Mouse (Mus musculus) embryonic facial prominence, embryonic 11.5 days (tissue): ENCODE measurements around the gene Pip4k2b. TPM values are rescaled to one million over a fixed set of nuclear protein-coding genes. Genes with fewer than 3 reads are reported as not detected.

Experiments
- ATAC-seq: fragments of 200-750 bp; cut with Nextera tagmentation; replicated peaks from 2 replicates; pipeline ENCODE4 v1.8.0; 2017; ENCODE audit warnings: low read depth; ENCODE audit not compliant: insufficient number of reproducible peaks, low FRiP score, low TSS enrichment
- DNase-seq: peaks from one replicate; pipeline ENCODE4 v3.0.0-alpha.2; 2015; ENCODE audit warnings: low spot score
- H3K27ac ChIP-seq: fragments of 300-500 bp; sonication (generic); replicated peaks from 2 replicates; pipeline ENCODE4 v1.5.1; 2014; ENCODE audit warnings: mild to moderate bottlenecking, low read depth, low read length, control low read depth
- H3K27me3 ChIP-seq: fragments of 300-500 bp; sonication (generic); 2 replicates; pipeline ENCODE4 v1.6.1; 2014; ENCODE audit warnings: mild to moderate bottlenecking, low read length, moderate library complexity, mixed read lengths; ENCODE audit not compliant: control insufficient read depth, insufficient read depth
- H3K36me3 ChIP-seq: fragments of 300-500 bp; sonication (generic); replicated peaks from 2 replicates; pipeline ENCODE4 v1.6.1; 2014; ENCODE audit warnings: low read depth, mild to moderate bottlenecking, low read length, moderate library complexity, mixed read lengths; ENCODE audit not compliant: control insufficient read depth, insufficient read depth
- H3K4me1 ChIP-seq: fragments of 300-500 bp; sonication (generic); 2 replicates; pipeline ENCODE4 v1.6.1; 2014; ENCODE audit warnings: low read length, mixed read lengths; ENCODE audit not compliant: control insufficient read depth, insufficient read depth
- H3K4me2 ChIP-seq: fragments of 300-500 bp; sonication (generic); 2 replicates; pipeline ENCODE4 v1.6.1; 2014; ENCODE audit warnings: low read depth, mild to moderate bottlenecking, control low read depth, low read length, moderate library complexity
- H3K4me3 ChIP-seq: fragments of 300-500 bp; sonication (generic); 2 replicates; pipeline ENCODE4 v1.5.1; 2014; ENCODE audit warnings: low read depth, low read length, control low read depth
- H3K9ac ChIP-seq: fragments of 300-500 bp; sonication (generic); replicated peaks from 2 replicates; pipeline ENCODE4 v1.6.1; 2014; ENCODE audit warnings: mild to moderate bottlenecking, control low read depth, low read length
- H3K9me3 ChIP-seq: fragments of 300-500 bp; sonication (generic); replicated peaks from 2 replicates; pipeline ENCODE4 v1.6.1; 2016; ENCODE audit warnings: mild to moderate bottlenecking, low read length, inconsistent platforms, mixed read lengths; ENCODE audit not compliant: control insufficient read depth
- WGBS: fragments of 180-500 bp; shearing (Covaris S2); extraction: QIAGEN DNeasy Blood & Tissue Kit; methylation state at CpG from one replicate; pipeline ENCODE4 v1.1.7; 2014; 5-methylcytosine and 5-hydroxymethylcytosine counted together
- polyA plus RNA-seq: library from polyadenylated mRNA; unstranded; fragments of >200 nt; fragmentation: Nextera tagmentation; extraction: Ambion mirVana; gene quantifications from 2 replicates; pipeline ENCODE4 v1.2.1, GENCODE M21; 2014

Gene Pip4k2b
- polyA plus RNA-seq, 1 experiment from 2014 or later: 2.8 TPM

GRCm38 (mm10) chr11:97781478-97781831 lies 37.0 kb upstream of the Pip4k2b start:
- ATAC-seq (no peak), DNase-seq (no peak)
- Histone ChIP-seq H3K4me2 (peak overlapping the region; percentile 67), H3K27me3 (no peaks in the 10 kb centered on the region), H3K9ac (peak overlapping the region; percentile 100), H3K4me3 (peak overlapping the region; percentile 96), H3K36me3 (peaks cover 15% of the 10 kb centered on the region), H3K4me1 (peaks cover 8% of the 10 kb centered on the region; the same call in 1 of the 2 replicates), H3K27ac (no peak overlapping the region; the same call in 1 of the 2 replicates), H3K9me3 (no peaks in the 10 kb centered on the region)
- 2% methylated on average over 11 of the region's 11 CpGs for WGBS

GRCm38 (mm10) chr11:97779968-97780701 lies 35.6 kb upstream of the Pip4k2b start:
- H3K4me3 ChIP-seq: no peak overlapping the region
- DNase-seq (no peak), ATAC-seq (no peak)
- WGBS: 84% methylated on average over 2 of the region's 2 CpGs
- no peak overlapping the region; the same call in 1 of the 2 replicates for H3K4me2 ChIP-seq
- no peaks in the 10 kb centered on the region for H3K27me3 ChIP-seq
- H3K36me3 ChIP-seq: peaks cover 15% of the 10 kb centered on the region
- no peaks in the 10 kb centered on the region for H3K9me3 ChIP-seq
- H3K4me1 ChIP-seq: peaks cover 8% of the 10 kb centered on the region; the same call in 1 of the 2 replicates
- peak overlapping the region; percentile 100 for H3K9ac ChIP-seq
- no peak overlapping the region for H3K27ac ChIP-seq

- DNase-seq (no peak), ATAC-seq (no peak)
- H3K4me2 ChIP-seq: no peak overlapping the region
- H3K36me3 ChIP-seq: peaks cover 15% of the 10 kb centered on the region
- no peaks in the 10 kb centered on the region for H3K27me3 ChIP-seq
- H3K27ac ChIP-seq: no peak overlapping the region
- no peak overlapping the region for H3K9ac ChIP-seq
- H3K4me1 ChIP-seq: peaks cover 8% of the 10 kb centered on the region; the same call in 1 of the 2 replicates
- no peak overlapping the region for H3K4me3 ChIP-seq
- WGBS: 88% methylated on average over 1 of the region's 1 CpGs
- no peaks in the 10 kb centered on the region for H3K9me3 ChIP-seq
Observed at GRCm38 (mm10) chr11:97778918-97779317, 34.4 kb upstream of the Pip4k2b start.

GRCm38 (mm10) chr11:97777129-97777529 lies 32.6 kb upstream of the Pip4k2b start:
- no peak for DNase-seq
- WGBS: 43% methylated on average over 2 of the region's 2 CpGs
- Histone ChIP-seq H3K9ac (no peak overlapping the region), H3K27ac (no peak overlapping the region), H3K27me3 (no peaks in the 10 kb centered on the region), H3K4me2 (no peak overlapping the region), H3K4me3 (no peak overlapping the region), H3K4me1 (peaks cover 8% of the 10 kb centered on the region; the same call in 1 of the 2 replicates), H3K9me3 (no peaks in the 10 kb centered on the region), H3K36me3 (peaks cover 15% of the 10 kb centered on the region)
- no peak for ATAC-seq

GRCm38 (mm10) chr11:97776497-97777128 lies 32.1 kb upstream of the Pip4k2b start:
- peaks cover 15% of the 10 kb centered on the region for H3K36me3 ChIP-seq

GRCm38 (mm10) chr11:97775808-97776496 lies 31.4 kb upstream of the Pip4k2b start, which contains the start of gene 1700001P01Rik:
TSS of gene 1700001P01Rik (minus strand) at chr11:97775918.
- WGBS: 49% methylated on average over 17 of the region's 17 CpGs
- Histone ChIP-seq H3K36me3 (peaks cover 15% of the 10 kb centered on the region), H3K9ac (no peak within 1 kb of the TSS), H3K27ac (no peak within 1 kb of the TSS), H3K9me3 (no peaks in the 10 kb centered on the region), H3K4me1 (peaks cover 8% of the 10 kb centered on the region; the same call in 1 of the 2 replicates), H3K4me3 (no peak within 1 kb of the TSS), H3K27me3 (no peaks in the 10 kb centered on the region), H3K4me2 (no peak within 1 kb of the TSS)
- ATAC-seq (no peak), DNase-seq (no peak)

More at GRCm38 (mm10) chr11:97776497-97777128, 32.1 kb upstream of the Pip4k2b start:
- WGBS: 58% methylated on average over 5 of the region's 5 CpGs
- peaks cover 8% of the 10 kb centered on the region; the same call in 1 of the 2 replicates for H3K4me1 ChIP-seq
- no peaks in the 10 kb centered on the region for H3K27me3 ChIP-seq
- no peak overlapping the region for H3K4me3 ChIP-seq
- no peak overlapping the region for H3K27ac ChIP-seq
- ATAC-seq (no peak), DNase-seq (no peak)
- no peak overlapping the region for H3K9ac ChIP-seq
- H3K9me3 ChIP-seq: no peaks in the 10 kb centered on the region
- H3K4me2 ChIP-seq: no peak overlapping the region

- H3K4me3 ChIP-seq: no peak overlapping the region
- no peak overlapping the region for H3K27ac ChIP-seq
- 0 out of 2 replicates have a peak, but pooled peaks cover 3% of the 10 kb centered on the region for H3K4me1 ChIP-seq
- H3K27me3 ChIP-seq: no peaks in the 10 kb centered on the region
- no peak overlapping the region for H3K9ac ChIP-seq
- no peaks in the 10 kb centered on the region for H3K9me3 ChIP-seq
- H3K4me2 ChIP-seq: no peak overlapping the region
- WGBS: 79% methylated on average over 13 of the region's 13 CpGs
- DNase-seq (no peak), ATAC-seq (no peak)
- H3K36me3 ChIP-seq: peaks cover 13% of the 10 kb centered on the region
Observed at GRCm38 (mm10) chr11:97775186-97775585, 30.7 kb upstream of the Pip4k2b start.
